Mouse (Mus musculus) cortical plate, adult 2 months (tissue): ENCODE results near the gene Slc6a18. TPM values are rescaled to one million over a fixed set of nuclear protein-coding genes. Genes with fewer than 3 reads are reported as not detected.

Experiments
- H3K27ac ChIP-seq: fragments of 200-500 bp; 2 replicates; pipeline ENCODE4 v1.5.1; 2012; ENCODE audit warnings: low read length, control low read depth, inconsistent platforms; ENCODE audit not compliant: insufficient read depth
- H3K4me1 ChIP-seq: fragments of 200-500 bp; 2 replicates; pipeline ENCODE4 v1.6.1; 2011; ENCODE audit warnings: low read length; ENCODE audit not compliant: control insufficient read depth, insufficient read depth
- H3K4me3 ChIP-seq: fragments of 200-500 bp; 2 replicates; pipeline ENCODE4 v1.5.1; 2011; ENCODE audit warnings: mild to moderate bottlenecking, low read length, control low read depth; ENCODE audit not compliant: insufficient read depth
- CTCF ChIP-seq: fragments of 200-500 bp; IDR thresholded peaks from 2 replicates; pipeline ENCODE4 v1.5.1; 2011; ENCODE audit warnings: mild to moderate bottlenecking, control low read depth, low read length; ENCODE audit not compliant: insufficient read depth; ENCODE audit errors: extremely low read depth
- POLR2A ChIP-seq: fragments of 200-500 bp; IDR thresholded peaks from 2 replicates; pipeline ENCODE4 v1.6.1; 2011; ENCODE audit warnings: mild to moderate bottlenecking, low read length, control low read depth; ENCODE audit not compliant: insufficient read depth; ENCODE audit errors: extremely low read depth
- polyA plus RNA-seq: library from polyadenylated mRNA; depleted of rRNA; stranded (reverse); fragments of >200 nt; gene quantifications from 2 replicates; pipeline ENCODE4 v1.2.3, GENCODE M21; 2012

The Slc6a18 gene
- polyA plus RNA-seq, 1 experiment = 0.02 TPM

- no peak overlapping the region for H3K27ac ChIP-seq
- TF ChIP-seq CTCF (no peak), POLR2A (no peak)
- H3K4me1 ChIP-seq = no peaks in the 10 kb centered on the region
Measured at GRCm38 (mm10) chr13:73688934-73689333, 11.1 kb upstream of the Slc6a18 start.

GRCm38 (mm10) chr13:73687601-73688000, 9.8 kb upstream of the Slc6a18 start:
- Histone ChIP-seq H3K27ac (no peak overlapping the region), H3K4me1 (no peaks in the 10 kb centered on the region; the same call in 1 of the 2 replicates), H3K4me3 (no peak overlapping the region)
- no peak for TF ChIP-seq CTCF
- no peak for TF ChIP-seq POLR2A

More at GRCm38 (mm10) chr13:73688934-73689333, 11.1 kb upstream of the Slc6a18 start:
- no peak overlapping the region for H3K4me3 ChIP-seq

GRCm38 (mm10) chr13:73685502-73685901, 7.7 kb upstream of the Slc6a18 start:
- no peak for TF ChIP-seq CTCF
- TF ChIP-seq POLR2A = no peak
- no peak overlapping the region for H3K4me3 ChIP-seq
- H3K27ac ChIP-seq = no peak overlapping the region
- no peaks in the 10 kb centered on the region; the same call in 1 of the 2 replicates for H3K4me1 ChIP-seq

GRCm38 (mm10) chr13:73684412-73684811, 6.6 kb upstream of the Slc6a18 start:
- no peak overlapping the region for H3K4me3 ChIP-seq
- no peak overlapping the region for H3K27ac ChIP-seq
- TF ChIP-seq POLR2A (no peak), CTCF (no peak)
- H3K4me1 ChIP-seq = no peaks in the 10 kb centered on the region; the same call in 1 of the 2 replicates

GRCm38 (mm10) chr13:73683682-73684081, 5.9 kb upstream of the Slc6a18 start:
- H3K4me1 ChIP-seq = no peaks in the 10 kb centered on the region; the same call in 1 of the 2 replicates
- no peak overlapping the region for H3K27ac ChIP-seq
- H3K4me3 ChIP-seq = no peak overlapping the region
- no peak for TF ChIP-seq POLR2A
- no peak for TF ChIP-seq CTCF

GRCm38 (mm10) chr13:73682226-73682625, 4.4 kb upstream of the Slc6a18 start:
- H3K4me3 ChIP-seq = no peak overlapping the region
- no peak for TF ChIP-seq CTCF
- TF ChIP-seq POLR2A = no peak
- H3K27ac ChIP-seq = no peak overlapping the region
- no peaks in the 10 kb centered on the region; the same call in 1 of the 2 replicates for H3K4me1 ChIP-seq

- TF ChIP-seq POLR2A (no peak), CTCF (no peak)
- no peaks in the 10 kb centered on the region; the same call in 1 of the 2 replicates for H3K4me1 ChIP-seq
- H3K27ac ChIP-seq = no peak overlapping the region
- no peak overlapping the region for H3K4me3 ChIP-seq
Measured at GRCm38 (mm10) chr13:73680394-73680793, 2.6 kb upstream of the Slc6a18 start.

- no peak for TF ChIP-seq POLR2A
- no peak for TF ChIP-seq CTCF
- H3K4me3 ChIP-seq = no peak overlapping the region
- no peaks in the 10 kb centered on the region; the same call in 1 of the 2 replicates for H3K4me1 ChIP-seq
- no peak overlapping the region for H3K27ac ChIP-seq
Measured at GRCm38 (mm10) chr13:73679311-73679710, 1.5 kb upstream of the Slc6a18 start.

- Histone ChIP-seq H3K4me3 (no peak overlapping the region), H3K4me1 (no peaks in the 10 kb centered on the region), H3K27ac (no peak overlapping the region)
- TF ChIP-seq POLR2A (no peak), CTCF (no peak)
Measured at GRCm38 (mm10) chr13:73675161-73675560, 2.7 kb downstream of the Slc6a18 start.

GRCm38 (mm10) chr13:73660163-73660695, 17.6 kb downstream of the Slc6a18 start:
- H3K4me1 ChIP-seq = no peaks in the 10 kb centered on the region
- no peak for TF ChIP-seq CTCF
- TF ChIP-seq POLR2A = no peak
- H3K4me3 ChIP-seq = no peak overlapping the region
- no peak overlapping the region for H3K27ac ChIP-seq
